ENCODE assay signal across 8 mouse cellular contexts in genomic region chr2:18997387-18997971, GRCm38 (mm10). TPM values are rescaled to one million over a fixed set of nuclear protein-coding genes. Genes with fewer than 3 reads are reported as not detected.
A peak's percentile ranks its signal among the peaks of the same experiment; 100 is the strongest.
DNase-seq lines count a peak whose midpoint lies in the region; ATAC-seq and TF ChIP-seq lines count a peak whose summit lies in the region.

No protein-coding gene starts in this region.

- no peak for TF ChIP-seq CTCF in gastrocnemius, adult 2 months (IDR thresholded peaks at IDR 0.05)

- no peaks in the 10 kb centered on the region for H3K27me3 ChIP-seq in intestine, embryonic 15.5 days (replicated peaks)
- H3K27me3 ChIP-seq in stomach, embryonic 16.5 days (ENCODE audit: control insufficient read depth, insufficient read depth, low read length), result no peaks in the 10 kb centered on the region

- no peaks in the 10 kb centered on the region for H3K36me3 ChIP-seq in intestine, embryonic 15.5 days
- H3K36me3 ChIP-seq in stomach, embryonic 16.5 days (ENCODE audit: control insufficient read depth, insufficient read depth, low read length), result no peaks in the 10 kb centered on the region

- ATAC-seq in intestine, embryonic 15.5 days, result peak; percentile 78
- ATAC-seq in monocyte, adult 5-6 weeks (replicated peaks; ENCODE audit: insufficient number of reproducible peaks, low FRiP score, low TSS enrichment, poor library complexity, severe bottlenecking), result peak; percentile 23
- peak; percentile 60 for ATAC-seq in stomach, embryonic 16.5 days (ENCODE audit: insufficient read depth, low FRiP score)

- peak overlapping the region; percentile 80 for H3K9ac ChIP-seq in intestine, embryonic 15.5 days
- H3K9ac ChIP-seq in stomach, embryonic 16.5 days (ENCODE audit: low read length), result peak overlapping the region; percentile 88

- H3K9me3 ChIP-seq in intestine, embryonic 15.5 days, result no peaks in the 10 kb centered on the region
- H3K9me3 ChIP-seq in stomach, embryonic 16.5 days (replicated peaks; ENCODE audit: control insufficient read depth, low read length), result no peaks in the 10 kb centered on the region

- peak overlapping the region; percentile 87 for H3K27ac ChIP-seq in gastrocnemius, adult 2 months
- peak overlapping the region; percentile 95 for H3K27ac ChIP-seq in intestine, embryonic 15.5 days
- H3K27ac ChIP-seq in stomach, embryonic 16.5 days (ENCODE audit: low read length), result peak overlapping the region; percentile 93

- 0 out of 2 replicates have a peak, but pooled peaks cover 8% of the 10 kb centered on the region for H3K4me1 ChIP-seq in intestine, embryonic 15.5 days (replicated peaks)
- 0 out of 2 replicates have a peak, but pooled peaks cover 8% of the 10 kb centered on the region for H3K4me1 ChIP-seq in stomach, embryonic 16.5 days (ENCODE audit: control insufficient read depth, insufficient read depth, low read length)

- intact Hi-C loops in gastrocnemius, adult 2 months (cut with DNase I), result loop anchor here (5.0 kb wide), 1 partner anchor 315 kb away; no protein-coding TSS in a partner anchor

- H3K4me2 ChIP-seq in intestine, embryonic 15.5 days (replicated peaks), result peak overlapping the region; percentile 92
- H3K4me2 ChIP-seq in stomach, embryonic 16.5 days (ENCODE audit: low read depth, low read length), result peak overlapping the region; percentile 71

- peak overlapping the region; percentile 83 for H3K4me3 ChIP-seq in gastrocnemius, adult 2 months
- H3K4me3 ChIP-seq in intestine, embryonic 15.5 days (replicated peaks), result peak overlapping the region; percentile 83
- peak overlapping the region; percentile 77 for H3K4me3 ChIP-seq in stomach, embryonic 16.5 days (replicated peaks; ENCODE audit: low read length)

- under 1% methylated on average over 46 of the region's 46 CpGs for WGBS in intestine, embryonic 15.5 days
- under 1% methylated on average over 46 of the region's 46 CpGs for WGBS in stomach, embryonic 16.5 days

- peak; percentile 8 for DNase-seq in retina, adult 2 months (ENCODE audit: low read depth, low spot score)
- no peak for DNase-seq in retina, postnatal 1 day
- peak; percentile 54 to 58 for DNase-seq in cerebellum, postnatal 36 days
- DNase-seq in gastrocnemius, adult 2 months, result peak; percentile 67
- peak; percentile 79 for DNase-seq in liver

RNA-seq across cellular contexts. Expression of gene Pip4k2a, which starts 0.4 kb away (rescaled TPM):
- 1 to 10 TPM; 3.1 to 4.5 TPM for total RNA-seq in gastrocnemius, adult 2 months (2021)
- polyA plus RNA-seq in intestine, embryonic 15.5 days (2015; fragmentation: Nextera tagmentation; extraction: Ambion mirVana), result 8.9 and 9.2 TPM in 2 replicates
- 117 to 157 TPM (median 133 TPM) in 3 replicates for total RNA-seq in monocyte, adult 5-6 weeks (2017)
- 10.4 and 11.2 TPM in 2 replicates for polyA plus RNA-seq in stomach, embryonic 16.5 days (2015; fragmentation: Nextera tagmentation; extraction: Ambion mirVana)

RNA-seq across cellular contexts. Expression of gene 4930426L09Rik, which starts 0.7 kb away (rescaled TPM):
- not detected for total RNA-seq in gastrocnemius, adult 2 months (2021)
- 0.31 and 0.63 TPM in 2 replicates for polyA plus RNA-seq in intestine, embryonic 15.5 days (2015; fragmentation: Nextera tagmentation; extraction: Ambion mirVana)
- total RNA-seq in monocyte, adult 5-6 weeks (2017), result 1.7 to 2.6 TPM (median 2.0 TPM) in 3 replicates
- 0.14 and 0.25 TPM in 2 replicates for polyA plus RNA-seq in stomach, embryonic 16.5 days (2015; fragmentation: Nextera tagmentation; extraction: Ambion mirVana)

Comparison
In these comparisons a context has a peak if more than half of its experiments do, and no peak if none do; other contexts are left out.
1. ATAC-seq: peak in every context shown above with its lines; median percentile 78 in intestine, embryonic 15.5 days; 60 in stomach, embryonic 16.5 days; 23 in monocyte, adult 5-6 weeks.
2. RNA of gene Pip4k2a, which starts 0.4 kb away (total RNA-seq): 117 to 157 TPM in monocyte, adult 5-6 weeks; 3.1 to 4.5 TPM in gastrocnemius, adult 2 months; every median in the first group is over 10 times any median in the second.
3. Peak in every context shown above with its lines, with median percentiles within 50 percentile points of each other: H3K27ac ChIP-seq and H3K4me3 ChIP-seq.